8 mouse cellular contexts compared by ENCODE assay signal in genomic region chr13:43303161-43303965, GRCm38 (mm10). TPM values are rescaled to one million over a fixed set of nuclear protein-coding genes. Genes with fewer than 3 reads are reported as not detected.
DNase-seq lines count a peak whose midpoint lies in the region; ATAC-seq and TF ChIP-seq lines count a peak whose summit lies in the region.

No protein-coding gene starts in this region.

- H3K9me3 ChIP-seq in forebrain, embryonic 11.5 days (ENCODE audit: control insufficient read depth, low read length) = no peaks in the 10 kb centered on the region
- H3K9me3 ChIP-seq in hindbrain, embryonic 12.5 days (replicated peaks) = no peaks in the 10 kb centered on the region
- no peaks in the 10 kb centered on the region; the same call in 1 of the 2 replicates for H3K9me3 ChIP-seq in limb, embryonic 13.5 days
- H3K9me3 ChIP-seq in midbrain, postnatal 0 days (ENCODE audit: low read length) = no peaks in the 10 kb centered on the region

- no peak for TF ChIP-seq CTCF in left cerebral cortex, adult 2 months (IDR thresholded peaks at IDR 0.05)
- no peak for TF ChIP-seq CTCF in midbrain, postnatal 0 days (IDR thresholded peaks at IDR 0.05)

- peak overlapping the region; percentile 96 for H3K27ac ChIP-seq in left cerebral cortex, adult 2 months
- peak overlapping the region; percentile 53 for H3K27ac ChIP-seq in forebrain, embryonic 11.5 days (ENCODE audit: low read depth, low read length)
- H3K27ac ChIP-seq in hindbrain, embryonic 12.5 days = peak overlapping the region; percentile 89
- peak overlapping the region; percentile 61; the same call in 1 of the 2 replicates for H3K27ac ChIP-seq in limb, embryonic 13.5 days
- H3K27ac ChIP-seq in midbrain, postnatal 0 days (ENCODE audit: low read depth, low read length) = peak overlapping the region; percentile 82

- WGBS in forebrain, embryonic 11.5 days = under 1% methylated on average over 78 of the region's 78 CpGs
- WGBS in hindbrain, embryonic 12.5 days = under 1% methylated on average over 67 of the region's 78 CpGs
- WGBS in limb, embryonic 13.5 days = under 1% methylated on average over 78 of the region's 78 CpGs
- under 1% methylated on average over 74 of the region's 78 CpGs for WGBS in midbrain, postnatal 0 days

- intact Hi-C loops in left cerebral cortex, adult 2 months (cut with DNase I) = loop anchor here (2.0 to 5.0 kb wide), 2 partner anchors 73 to 179 kb away; partner anchors contain the start of gene Ranbp9

- no peaks in the 10 kb centered on the region for H3K36me3 ChIP-seq in forebrain, embryonic 11.5 days (ENCODE audit: control insufficient read depth, insufficient read depth, low read length)
- H3K36me3 ChIP-seq in hindbrain, embryonic 12.5 days = no peaks in the 10 kb centered on the region
- H3K36me3 ChIP-seq in limb, embryonic 13.5 days = no peaks in the 10 kb centered on the region
- H3K36me3 ChIP-seq in midbrain, postnatal 0 days (ENCODE audit: insufficient read depth, low read length) = no peaks in the 10 kb centered on the region

- peaks cover 14% of the 10 kb centered on the region for H3K4me1 ChIP-seq in forebrain, embryonic 11.5 days (replicated peaks; ENCODE audit: control insufficient read depth, insufficient read depth, low read length)
- peaks cover 33% of the 10 kb centered on the region for H3K4me1 ChIP-seq in hindbrain, embryonic 12.5 days
- H3K4me1 ChIP-seq in limb, embryonic 13.5 days = peaks cover 27% of the 10 kb centered on the region
- H3K4me1 ChIP-seq in midbrain, postnatal 0 days (ENCODE audit: insufficient read depth, low read length) = peaks cover 19% of the 10 kb centered on the region; the same call in 1 of the 2 replicates

- H3K4me2 ChIP-seq in forebrain, embryonic 11.5 days (ENCODE audit: low read depth, low read length, severe bottlenecking) = peak overlapping the region; percentile 98
- peak overlapping the region; percentile 94 for H3K4me2 ChIP-seq in hindbrain, embryonic 12.5 days (replicated peaks)
- peak overlapping the region; percentile 99 for H3K4me2 ChIP-seq in limb, embryonic 13.5 days (replicated peaks)
- H3K4me2 ChIP-seq in midbrain, postnatal 0 days (ENCODE audit: low read depth, low read length, poor library complexity, severe bottlenecking) = peak overlapping the region; percentile 64

- peak overlapping the region; percentile 71 for H3K9ac ChIP-seq in forebrain, embryonic 11.5 days (ENCODE audit: low read length)
- H3K9ac ChIP-seq in hindbrain, embryonic 12.5 days = peak overlapping the region; percentile 81
- peak overlapping the region; percentile 76 for H3K9ac ChIP-seq in limb, embryonic 13.5 days
- H3K9ac ChIP-seq in midbrain, postnatal 0 days (replicated peaks; ENCODE audit: low read length, poor library complexity, severe bottlenecking) = peak overlapping the region; percentile 69

- DNase-seq in left cerebral cortex, adult 2 months (ENCODE audit: extremely low spot score in 1 of 2, low spot score in 2 of 2) = peak; percentile 47 to 53
- no peak for DNase-seq in left cerebral cortex, adult 11 months (ENCODE audit: low spot score)
- DNase-seq in adrenal gland, postnatal 25 days = peak; percentile 66
- peak; percentile 77 for DNase-seq in forebrain, embryonic 11.5 days (ENCODE audit: low spot score)
- DNase-seq in midbrain, postnatal 0 days (ENCODE audit: low spot score) = peak; percentile 44
- peak; percentile 36 to 46 for DNase-seq in thymus, postnatal 10 days (ENCODE audit: low spot score in 2 of 2)

- H3K27me3 ChIP-seq in forebrain, embryonic 11.5 days (ENCODE audit: control insufficient read depth, insufficient read depth, low read length) = peaks cover 30% of the 10 kb centered on the region
- H3K27me3 ChIP-seq in hindbrain, embryonic 12.5 days = peaks cover 53% of the 10 kb centered on the region
- peaks cover 57% of the 10 kb centered on the region for H3K27me3 ChIP-seq in limb, embryonic 13.5 days
- no peaks in the 10 kb centered on the region for H3K27me3 ChIP-seq in midbrain, postnatal 0 days (ENCODE audit: insufficient read depth, low read length)

- H3K4me3 ChIP-seq in left cerebral cortex, adult 2 months = peak overlapping the region; percentile 74
- peak overlapping the region; percentile 67 for H3K4me3 ChIP-seq in forebrain, embryonic 11.5 days (ENCODE audit: low read depth, low read length)
- peak overlapping the region; percentile 71 for H3K4me3 ChIP-seq in hindbrain, embryonic 12.5 days
- H3K4me3 ChIP-seq in limb, embryonic 13.5 days = peak overlapping the region; percentile 73
- H3K4me3 ChIP-seq in midbrain, postnatal 0 days (ENCODE audit: low read depth, low read length) = peak overlapping the region; percentile 74

- peak; percentile 47 for ATAC-seq in forebrain, embryonic 11.5 days (replicated peaks; ENCODE audit: low FRiP score)
- ATAC-seq in hindbrain, embryonic 12.5 days (ENCODE audit: low FRiP score) = peak; percentile 17
- ATAC-seq in limb, embryonic 13.5 days (ENCODE audit: low FRiP score, low read depth) = peak; percentile 12; the same call in 1 of the 2 replicates
- peak; percentile 47 for ATAC-seq in midbrain, postnatal 0 days (ENCODE audit: low FRiP score)

RNA-seq across cellular contexts. Expression of gene Gfod1, which starts 0.6 kb away (rescaled TPM):
- 100 to 1,000 TPM; 118 to 134 TPM for total RNA-seq in left cerebral cortex, adult 2 months (2021)
- total RNA-seq in adrenal gland, postnatal 25 days (2021) = 9.0 and 9.9 TPM in 2 replicates
- polyA plus RNA-seq in forebrain, embryonic 11.5 days (2014; fragmentation: Nextera tagmentation; extraction: Ambion mirVana) = 0.39 and 0.45 TPM in 2 replicates
- 1.2 and 1.6 TPM in 2 replicates for polyA plus RNA-seq in hindbrain, embryonic 12.5 days (2016; fragmentation: Nextera tagmentation; extraction: Ambion mirVana)
- 0.67 and 1.1 TPM in 2 replicates for polyA plus RNA-seq in limb, embryonic 13.5 days (2015; fragmentation: Nextera tagmentation; extraction: Ambion mirVana)
- total RNA-seq in midbrain, postnatal 0 days (2014; rRNA removed) = 21.1 and 22.4 TPM in 2 replicates
- polyA plus RNA-seq in midbrain, postnatal 0 days (2015; fragmentation: Nextera tagmentation; extraction: Ambion mirVana) = 2.0 and 2.4 TPM in 2 replicates
